Mouse (Mus musculus): ENCODE data around the gene Fam50b.

DNA sequence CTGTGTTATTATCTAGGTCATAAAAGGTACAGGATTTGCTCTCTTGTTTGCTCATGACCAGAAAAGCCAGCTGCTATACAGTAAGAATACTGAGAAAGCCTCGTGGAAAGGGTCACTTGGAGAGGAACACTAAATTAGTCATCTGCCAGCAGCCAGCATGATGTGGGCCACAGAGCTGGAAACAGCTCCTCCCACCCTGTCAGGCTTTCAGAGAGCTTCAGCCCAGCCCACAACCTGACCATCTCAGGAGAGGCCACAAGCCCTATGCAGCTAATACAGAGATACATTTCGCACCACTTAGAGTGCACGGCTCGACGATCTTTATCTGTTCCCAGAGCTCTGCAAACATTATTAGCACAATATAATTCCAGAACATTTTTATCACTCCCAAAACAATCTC is 27.5 kb downstream of the Fam50b start:
- TF ChIP-seq GATA1 (IDR thresholded peaks at IDR 0.05; ENCODE audit: borderline replicate concordance, low read length), result no peak
- TF ChIP-seq FLI1 (IDR thresholded peaks at IDR 0.05; ENCODE audit: low read length), result no peak

Measured in megakaryocyte, embryonic 14.5 days (primary cell).